Mouse (Mus musculus) urinary bladder, postnatal 10 days (tissue): ENCODE results near the gene Exosc10.

ENCODE experiments used
- DNase-seq: peaks from one replicate; pipeline ENCODE4 v3.0.0; 2022; ENCODE audit warnings: low spot score

Gene Exosc10

DNA sequence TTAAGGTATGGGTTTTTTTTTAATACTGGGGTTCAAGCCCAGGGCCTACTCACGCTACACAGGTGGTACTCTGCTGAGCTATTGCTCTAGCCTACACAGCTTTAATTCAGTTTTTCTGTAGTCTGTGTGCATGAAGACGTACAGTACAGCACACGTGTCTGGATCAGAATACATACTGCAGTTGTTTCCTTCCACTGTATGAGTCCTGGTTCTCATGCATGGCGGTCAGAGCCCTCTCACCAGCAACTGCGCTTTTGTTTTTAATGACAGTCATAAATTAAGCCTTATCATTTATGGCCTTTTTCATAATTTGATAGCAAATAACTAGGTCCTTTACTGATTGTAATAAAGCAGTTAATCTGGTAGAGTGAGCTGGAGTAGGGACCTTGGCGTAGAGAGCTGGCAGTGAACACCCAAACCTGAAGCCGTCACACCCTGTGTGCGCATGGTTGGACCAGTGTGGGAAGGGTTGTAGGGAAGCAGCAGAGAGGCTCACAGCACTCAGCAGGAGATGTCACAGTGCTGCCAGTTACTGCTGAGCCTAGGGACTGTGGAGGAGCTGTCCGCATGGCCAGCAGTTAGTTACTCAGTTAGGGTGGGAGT, 12.6 kb downstream of the Exosc10 start:
- DNase-seq, result no peak

DNA sequence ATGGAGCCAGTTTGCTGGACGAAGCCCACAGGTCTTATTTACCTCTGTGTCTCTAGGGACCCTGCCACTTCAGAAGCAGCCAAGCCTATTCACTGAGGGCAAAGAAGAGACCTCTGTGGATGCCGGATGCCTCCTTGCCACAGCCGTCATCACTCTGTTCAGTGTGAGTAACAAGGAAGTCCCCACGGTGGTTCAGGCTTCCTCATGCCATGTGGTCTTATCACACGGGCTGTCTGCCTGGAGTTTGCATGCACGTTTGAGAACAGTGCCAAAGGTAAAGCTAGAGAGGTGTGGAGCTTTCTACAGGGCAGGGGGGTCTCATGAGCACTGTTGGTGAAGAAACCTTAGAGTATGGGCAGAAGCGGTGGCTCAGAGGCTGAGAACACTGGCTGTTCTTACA, 15.0 kb downstream of the Exosc10 start:
- DNase-seq, result no peak

DNA sequence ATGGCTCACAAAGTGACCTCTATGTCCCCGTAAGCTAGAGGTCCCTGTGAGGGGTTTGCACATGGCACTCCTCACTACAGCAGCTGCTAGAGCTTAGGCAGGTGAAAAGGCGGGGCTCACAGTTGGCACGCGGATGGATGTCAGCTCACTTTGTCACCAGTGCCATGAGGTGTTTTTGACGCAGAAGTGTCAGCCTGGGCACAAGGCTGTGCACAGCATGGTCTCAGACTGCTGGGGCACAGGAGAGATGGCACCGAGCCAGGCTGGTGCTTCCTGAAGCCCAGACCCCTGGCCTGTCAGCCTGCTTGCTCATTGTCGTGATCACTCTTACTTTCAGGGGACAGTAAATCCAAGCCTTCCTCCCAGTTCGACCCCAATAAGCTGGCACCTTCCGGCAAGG, 22.5 kb downstream of the Exosc10 start:
- no peak for DNase-seq

DNA sequence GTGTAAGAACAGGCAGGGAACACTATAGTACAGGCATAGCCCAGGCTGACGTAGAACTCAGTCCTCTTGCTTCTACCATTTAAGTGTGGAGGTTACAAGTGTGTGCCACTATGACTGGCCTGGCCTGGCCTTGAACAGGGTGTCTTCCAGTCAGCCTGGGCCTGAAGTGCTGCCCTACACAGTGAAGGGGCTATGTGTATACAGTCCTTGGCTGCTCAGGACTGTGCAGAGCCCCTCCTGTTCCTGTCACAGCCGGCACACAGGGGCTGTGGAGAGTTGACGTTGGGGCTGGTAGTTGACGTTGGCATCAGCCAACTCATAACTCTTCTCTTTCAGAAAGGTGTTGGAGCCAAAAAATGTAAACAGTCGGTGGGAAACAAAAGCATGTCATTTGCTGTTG, 23.2 kb downstream of the Exosc10 start:
- no peak for DNase-seq

DNA sequence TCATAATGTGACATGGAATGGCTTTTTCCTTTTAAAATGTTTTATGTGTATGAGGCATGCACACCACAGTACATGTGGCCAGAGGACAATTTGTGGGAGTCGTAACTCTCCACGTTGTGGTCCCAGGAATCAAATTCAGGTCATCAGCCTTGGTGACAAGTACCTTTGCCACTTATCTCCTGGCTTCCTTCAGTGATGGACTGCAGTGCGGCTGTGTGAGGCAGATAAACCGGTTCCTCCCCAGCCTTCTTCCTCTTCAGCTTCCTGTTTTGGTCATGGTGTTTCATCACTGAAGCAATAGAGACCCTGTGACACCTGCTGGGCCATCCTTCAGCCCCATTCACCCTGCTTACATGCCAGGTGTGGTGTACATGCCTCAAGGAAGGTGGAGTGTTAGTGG, 25.0 kb downstream of the Exosc10 start:
- DNase-seq, result no peak

DNA sequence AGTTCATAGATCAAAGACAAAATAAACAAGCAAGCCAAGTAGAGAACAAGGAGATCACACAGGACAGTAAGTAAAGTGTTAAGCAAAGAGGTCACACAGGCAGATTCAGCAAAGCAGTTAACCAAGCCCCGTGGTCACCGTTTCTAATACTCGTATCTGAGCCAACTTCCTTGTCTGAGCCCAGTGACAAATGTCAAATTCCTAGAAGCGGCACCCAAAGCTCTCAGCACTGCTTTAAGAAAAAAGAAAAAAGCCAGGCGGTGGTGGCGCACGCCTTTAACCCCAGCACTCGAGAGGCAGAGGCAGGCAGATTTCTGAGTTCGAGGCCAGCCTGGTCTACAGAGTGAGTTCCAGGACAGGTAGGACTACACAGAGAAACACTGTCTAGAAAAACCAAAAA, 28.4 kb downstream of the Exosc10 start:
- no peak for DNase-seq

DNA sequence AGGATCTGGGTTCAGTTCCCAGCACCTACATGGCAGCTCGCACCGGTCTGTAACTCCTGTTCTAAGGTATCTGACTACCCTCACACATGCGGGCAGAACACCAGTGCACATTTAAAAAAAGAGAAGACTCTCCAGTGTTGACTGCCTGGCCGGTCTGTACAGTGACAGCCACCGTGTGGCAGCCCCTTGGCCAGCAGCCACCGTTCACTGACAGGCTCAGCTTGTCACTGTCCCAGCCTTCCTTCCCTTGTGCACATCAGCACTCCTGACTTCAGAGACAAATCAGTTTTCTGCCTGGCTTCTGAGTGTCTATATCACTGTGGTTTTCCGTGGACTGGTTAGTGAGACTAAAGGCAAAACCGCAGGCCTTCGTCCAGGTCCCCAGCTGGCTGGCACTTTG, 30.6 kb downstream of the Exosc10 start:
- no peak for DNase-seq

DNA sequence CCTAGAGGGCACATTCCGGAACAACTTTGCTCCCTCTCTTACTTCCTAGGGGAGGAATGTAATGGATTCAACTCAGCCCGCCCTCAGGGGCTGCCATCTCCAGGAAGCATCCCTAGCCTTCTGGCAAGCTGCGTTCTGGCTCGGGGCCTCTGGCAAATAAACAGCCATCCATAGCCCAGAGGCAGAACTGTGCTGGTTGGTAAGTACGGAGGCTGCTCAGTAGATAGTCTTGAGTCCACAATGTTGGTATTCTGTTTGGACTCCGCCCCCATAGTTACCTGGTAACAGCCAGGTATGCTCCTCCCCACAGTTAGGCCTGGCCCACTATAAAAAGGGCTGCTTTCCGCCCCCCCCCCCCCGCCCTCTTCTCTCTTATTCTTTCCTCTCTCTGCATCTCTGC, 31.3 kb downstream of the Exosc10 start:
- DNase-seq, result no peak

DNA sequence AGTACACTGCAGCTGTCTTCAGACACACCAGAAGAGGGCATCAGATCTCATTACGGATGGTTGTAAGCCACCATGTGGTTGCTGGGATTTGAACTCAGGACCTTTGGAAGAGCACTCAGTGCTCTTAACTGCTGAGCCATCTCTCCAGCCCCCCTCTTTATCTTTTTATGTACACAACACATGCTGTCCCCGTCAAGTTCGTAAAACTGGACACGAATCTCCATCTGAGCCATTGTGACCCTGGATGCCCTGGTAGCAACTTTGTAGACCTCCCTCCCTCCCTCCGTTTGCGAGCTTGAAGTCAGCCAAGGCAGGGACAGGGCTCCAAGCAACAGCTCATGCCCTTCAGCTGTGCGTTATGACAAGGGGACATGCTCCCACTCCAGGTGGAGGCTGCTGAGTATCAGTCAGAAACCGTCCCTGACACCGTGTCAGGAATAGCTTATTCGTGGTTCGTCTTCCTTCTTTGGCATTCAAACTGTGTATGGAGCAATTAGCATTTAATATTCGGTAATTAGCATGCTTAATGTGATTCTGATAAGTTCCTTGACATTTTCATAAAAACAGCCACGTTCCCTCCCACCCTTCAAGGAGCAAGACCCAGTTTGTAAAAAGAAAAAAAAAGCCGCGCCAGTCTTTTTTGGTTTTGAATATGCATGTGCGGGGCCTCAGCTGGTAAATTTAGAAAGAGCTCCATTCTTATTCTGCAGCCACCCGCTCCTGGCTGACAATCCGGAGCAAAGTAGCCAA, 32.4 kb downstream of the Exosc10 start:
- no peak for DNase-seq

DNA sequence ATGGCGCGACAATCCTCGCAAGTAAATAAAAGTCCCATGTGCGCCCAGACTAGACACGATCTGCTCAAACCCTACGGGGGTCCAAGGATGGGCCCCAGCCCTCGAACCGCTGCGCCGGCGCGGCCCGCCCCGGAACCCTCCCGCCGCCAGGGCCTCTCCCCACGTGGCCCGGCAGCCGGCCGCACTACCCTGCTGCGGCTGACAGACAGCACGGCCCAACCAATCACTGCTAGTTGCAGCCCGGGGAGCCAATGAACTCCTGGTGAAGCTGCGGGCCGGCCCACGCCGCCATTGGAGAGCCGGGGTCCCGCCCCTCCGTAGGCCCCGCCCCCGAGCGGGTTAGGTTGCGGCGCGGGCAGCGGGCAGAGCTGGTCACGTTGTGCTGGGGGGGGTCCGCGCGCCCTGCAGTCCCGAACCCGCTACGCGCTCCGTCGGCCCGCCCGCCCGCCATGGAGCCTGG, 33.0 kb downstream of the Exosc10 start, which contains the start of gene Srm:
Gene Srm (plus strand): TSS at position 333 of the 460 bp plus-strand sequence.
- peak; percentile 93 for DNase-seq

DNA sequence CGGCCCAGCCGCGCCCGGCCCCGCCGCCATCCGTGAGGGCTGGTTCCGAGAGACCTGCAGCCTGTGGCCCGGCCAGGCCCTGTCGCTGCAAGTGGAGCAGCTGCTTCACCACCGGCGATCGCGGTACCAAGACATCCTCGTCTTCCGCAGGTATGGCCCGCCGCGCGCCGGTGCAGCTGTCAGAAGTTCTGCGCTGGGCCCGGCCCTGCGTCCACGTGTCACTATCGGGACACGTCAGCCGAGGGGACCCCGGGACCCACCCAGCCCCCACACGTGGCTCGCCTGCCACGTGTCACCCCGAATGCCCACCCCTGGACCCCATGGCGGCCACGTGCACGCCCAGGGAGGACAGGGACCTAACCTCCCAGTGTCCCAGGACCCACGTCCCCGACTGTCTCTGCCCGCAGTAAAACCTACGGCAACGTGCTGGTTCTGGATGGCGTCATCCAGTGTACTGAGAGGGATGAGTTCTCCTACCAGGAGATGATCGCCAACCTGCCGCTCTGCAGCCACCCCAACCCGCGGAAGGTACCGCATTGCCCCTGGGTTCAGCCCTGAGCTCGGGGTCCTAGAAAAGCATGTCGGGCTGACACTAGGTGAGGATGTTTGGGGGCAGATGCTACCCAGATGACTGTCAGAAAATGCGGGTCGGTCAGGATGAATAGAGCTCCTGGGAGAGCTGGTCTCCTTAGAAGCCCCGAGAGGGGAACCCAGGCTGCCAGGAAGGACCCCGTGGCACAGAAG, 33.6 kb downstream of the Exosc10 start:
- no peak for DNase-seq

DNA sequence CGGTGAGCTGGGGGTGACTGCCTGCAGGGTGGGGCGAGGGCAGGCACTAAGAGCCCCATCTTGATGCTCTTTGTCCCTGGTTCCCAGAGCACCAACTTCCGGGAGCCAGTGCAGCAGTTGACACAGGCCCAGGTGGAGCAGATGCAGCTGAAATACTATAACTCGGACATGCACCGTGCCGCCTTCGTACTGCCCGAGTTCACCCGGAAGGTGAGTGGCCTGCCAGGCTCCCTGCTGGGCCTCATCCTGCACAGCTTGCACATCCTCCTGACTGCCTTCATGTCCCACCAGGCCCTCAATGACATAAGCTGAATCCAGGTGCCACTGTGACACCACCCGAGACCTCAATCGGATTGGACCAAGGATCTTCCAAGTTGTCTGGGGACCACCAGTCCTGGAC, 35.8 kb downstream of the Exosc10 start:
- DNase-seq, result no peak

DNA sequence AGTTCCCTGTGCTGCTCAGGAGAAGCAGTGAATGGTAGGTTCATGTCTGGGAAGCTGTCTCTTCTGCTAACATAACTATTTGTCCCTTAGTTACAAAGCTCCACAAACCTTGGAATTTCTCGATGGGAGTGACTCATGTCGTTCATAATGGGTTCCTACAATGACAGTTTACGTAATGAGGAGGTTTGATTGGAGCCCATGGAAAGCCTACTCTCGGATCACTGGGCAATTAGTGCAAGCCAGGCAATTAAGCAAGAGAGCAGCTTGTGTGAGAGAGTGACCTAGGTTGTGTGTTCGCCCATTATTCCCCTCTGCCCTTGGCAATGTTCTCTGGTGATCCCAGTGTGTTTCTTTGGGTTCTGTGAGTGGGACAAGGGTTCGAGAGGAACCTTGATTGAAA, 37.7 kb downstream of the Exosc10 start:
- no peak for DNase-seq

DNA sequence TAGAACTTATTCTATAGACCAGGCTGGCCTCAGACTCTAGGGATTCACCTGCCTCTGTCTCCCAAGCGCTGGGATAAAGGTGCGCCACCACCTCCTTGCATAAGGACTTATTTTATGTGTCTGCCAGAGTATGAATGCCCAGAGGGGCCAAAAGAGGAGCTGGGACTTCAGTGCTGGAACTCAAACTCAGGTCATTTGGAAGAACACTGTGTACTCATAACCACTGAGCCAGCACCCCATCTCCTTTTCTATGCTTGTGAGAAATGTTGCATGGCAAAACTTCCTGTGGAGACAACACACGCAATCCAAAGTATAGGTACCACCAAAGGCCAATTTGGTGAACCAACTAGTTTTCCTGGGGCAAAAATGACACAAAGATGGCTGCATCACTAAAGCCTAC, 38.5 kb downstream of the Exosc10 start:
- DNase-seq, result no peak

DNA sequence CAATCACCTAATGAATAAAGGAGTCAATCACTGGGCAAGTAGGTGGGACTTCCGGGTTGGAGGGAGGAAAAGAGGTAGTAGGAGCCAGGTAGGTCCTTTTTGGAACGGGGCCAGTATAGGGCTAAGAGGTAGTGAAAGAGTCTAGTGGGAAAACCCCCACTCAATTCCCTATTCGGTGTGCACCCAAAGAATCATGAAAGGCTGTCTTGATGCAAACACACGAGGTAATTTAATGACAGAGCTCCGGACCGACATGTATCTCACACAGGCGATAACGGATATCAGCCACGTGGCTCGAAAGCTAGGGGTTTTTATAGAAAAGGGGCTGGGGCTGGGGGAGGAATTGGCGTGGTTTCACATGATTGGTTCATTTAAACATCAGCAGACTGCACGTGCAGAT, 40.6 kb downstream of the Exosc10 start:
- no peak for DNase-seq

DNA sequence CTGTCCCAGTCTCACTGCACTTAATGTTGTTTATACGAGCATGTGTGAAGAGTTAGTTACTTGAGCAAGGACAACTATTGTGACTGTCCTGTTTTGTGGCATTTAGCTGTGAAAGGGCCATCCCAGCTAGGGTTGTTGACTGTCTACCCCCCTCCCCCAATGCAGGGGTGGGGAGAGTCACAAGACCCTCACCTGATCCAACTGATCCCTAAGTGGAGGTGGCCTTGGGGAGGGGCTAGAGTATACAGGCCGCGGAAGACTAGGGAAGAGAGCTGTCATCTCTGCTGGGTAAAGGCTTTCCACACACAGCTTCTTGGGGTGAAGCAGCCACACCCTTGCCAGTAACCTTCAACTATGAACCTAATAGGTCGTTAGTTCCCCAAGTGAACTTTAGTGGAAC, 42.1 kb downstream of the Exosc10 start:
- DNase-seq, result no peak

DNA sequence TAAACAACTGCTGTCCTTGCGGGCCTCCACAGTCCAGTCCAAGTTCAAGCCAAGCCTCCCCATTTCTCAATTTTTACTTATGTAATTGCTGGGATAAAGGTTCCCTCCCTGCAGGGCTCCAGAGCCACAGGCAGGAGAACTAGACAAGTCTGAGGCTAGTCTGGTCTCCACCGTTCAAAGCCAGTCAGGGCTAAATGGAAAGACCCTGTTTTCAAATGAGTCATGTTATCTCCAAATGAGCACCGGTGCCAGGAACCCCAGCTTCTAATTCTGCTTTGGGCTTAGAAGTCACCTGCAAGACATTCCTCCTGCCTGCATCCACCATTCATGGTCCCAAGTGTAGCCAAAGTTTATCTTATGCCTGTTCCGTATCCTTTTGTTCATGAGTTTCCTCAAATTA, 43.6 kb downstream of the Exosc10 start:
- DNase-seq, result no peak

DNA sequence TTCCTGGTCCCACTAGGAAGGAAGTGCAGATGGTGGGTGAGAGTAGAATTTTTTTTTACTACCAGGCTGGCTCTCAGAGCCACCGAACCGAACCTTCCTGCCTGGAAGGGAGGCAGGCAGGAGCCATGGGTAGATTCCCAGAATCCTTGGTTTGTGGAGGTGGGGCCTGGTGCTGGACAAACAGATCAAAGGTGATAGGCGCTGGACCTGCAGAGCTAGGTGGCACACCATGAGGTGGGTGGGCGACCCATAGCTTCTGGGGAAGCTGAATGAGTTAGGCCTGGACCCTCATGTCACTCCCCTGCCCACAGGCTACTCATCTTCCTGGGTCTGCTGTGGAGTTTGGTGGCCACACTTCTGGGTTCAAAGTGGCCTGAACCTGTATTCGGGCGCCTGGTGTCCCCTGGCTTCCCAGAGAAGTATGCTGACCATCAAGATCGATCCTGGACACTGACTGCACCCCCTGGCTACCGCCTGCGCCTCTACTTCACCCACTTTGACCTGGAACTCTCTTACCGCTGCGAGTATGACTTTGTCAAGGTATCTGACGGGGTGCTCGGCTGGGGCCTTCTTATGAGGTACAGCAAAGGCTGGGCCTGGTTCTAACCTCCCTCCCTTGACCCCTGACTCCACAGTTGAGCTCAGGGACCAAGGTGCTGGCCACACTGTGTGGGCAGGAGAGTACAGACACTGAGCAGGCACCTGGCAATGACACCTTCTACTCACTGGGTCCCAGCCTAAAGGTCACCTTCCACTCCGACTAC, 44.3 kb downstream of the Exosc10 start, which contains the start of gene Masp2:
Gene Masp2 (plus strand): TSS at position 198 of the 764 bp plus-strand sequence.
- DNase-seq, result no peak

DNA sequence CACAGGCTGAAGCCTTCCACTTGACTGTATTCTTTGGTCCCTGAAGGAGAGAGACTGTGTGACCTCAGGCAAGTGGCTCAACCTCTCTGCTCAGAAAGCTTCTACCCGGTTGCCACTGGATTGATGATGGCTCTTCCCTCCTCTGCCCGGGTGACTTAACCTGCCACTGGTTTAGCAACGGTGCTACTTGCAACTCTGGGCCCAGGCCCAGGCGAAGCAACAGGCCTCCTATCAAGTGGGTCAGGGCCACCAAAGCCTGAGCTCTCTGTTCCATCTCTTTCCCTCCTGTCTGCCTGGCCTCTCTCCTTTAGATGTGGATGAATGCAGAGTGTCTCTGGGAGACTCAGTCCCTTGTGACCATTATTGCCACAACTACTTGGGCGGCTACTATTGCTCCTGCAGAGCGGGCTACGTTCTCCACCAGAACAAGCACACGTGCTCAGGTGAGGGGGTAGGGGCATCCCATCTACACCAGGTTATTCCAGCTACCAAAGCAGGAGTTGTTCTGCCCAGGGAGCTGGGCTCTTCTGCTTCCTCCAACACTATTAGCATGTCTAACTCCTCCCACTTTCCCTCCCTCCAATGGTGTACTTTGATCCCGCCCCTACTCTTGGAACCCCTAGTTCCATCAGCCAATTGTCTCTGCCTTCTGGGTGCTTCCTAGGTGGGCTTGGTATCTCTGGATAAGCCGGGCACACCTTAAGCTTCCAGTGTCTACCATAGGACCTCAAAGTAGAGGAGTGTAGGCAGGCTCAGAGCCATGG, 45.3 kb downstream of the Exosc10 start:
- DNase-seq, result no peak

DNA sequence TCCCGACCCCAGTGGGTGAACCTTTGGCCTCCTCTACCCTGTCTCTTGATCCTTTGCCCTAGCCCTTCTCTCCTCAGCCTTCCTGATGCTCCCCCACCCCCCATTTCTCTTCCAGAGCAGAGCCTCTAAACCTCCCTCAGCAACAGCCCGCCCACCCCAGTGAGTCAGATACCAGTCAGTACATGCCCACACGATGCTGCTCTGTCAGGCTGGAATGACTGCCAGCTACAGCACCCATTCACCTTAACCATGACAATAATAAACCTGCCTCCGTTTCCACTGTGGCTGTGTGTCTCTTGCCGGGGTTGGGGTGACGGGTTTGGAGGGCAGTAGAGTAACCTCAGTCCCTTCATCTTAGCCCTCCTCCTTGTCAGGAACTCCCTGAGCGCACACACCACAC, 45.9 kb downstream of the Exosc10 start:
- DNase-seq, result no peak

DNA sequence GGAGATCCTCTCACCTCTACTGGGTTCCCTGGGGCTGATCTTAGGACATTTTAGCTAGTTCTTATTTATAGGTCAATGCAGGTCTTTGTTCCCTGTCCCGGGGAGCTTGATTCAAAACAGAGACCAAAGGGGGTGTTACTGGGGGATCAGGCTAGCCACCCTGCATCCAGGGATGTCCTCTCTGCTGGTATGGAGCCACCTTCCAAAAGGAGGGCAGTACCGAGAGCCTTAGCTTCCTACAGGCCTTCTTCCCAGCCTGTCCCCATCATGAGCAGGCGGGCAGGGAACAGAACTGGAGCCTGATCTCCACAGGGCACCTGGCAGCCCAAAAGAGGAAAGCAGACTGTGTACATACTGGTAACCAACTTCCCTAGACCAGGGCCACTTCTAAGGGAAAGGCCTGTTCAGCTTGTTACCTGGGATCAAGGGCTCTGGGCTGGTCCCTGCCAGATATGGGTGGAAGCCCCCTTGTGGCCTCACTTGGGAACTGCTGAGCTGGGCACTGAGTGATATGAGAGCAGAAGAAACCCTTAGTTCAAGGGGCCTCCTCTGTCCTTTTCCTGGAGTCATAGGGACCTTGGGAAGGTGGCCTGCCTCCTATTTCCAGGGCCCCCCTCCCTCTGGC, 46.4 kb downstream of the Exosc10 start:
- DNase-seq, result no peak
